Mouse (Mus musculus) lung, adult 18-20 months (tissue): ENCODE measurements around the gene Nrip1.
"Not testable (repeated sequence)": the region's sequence is repeated elsewhere in the genome, so short reads cannot be mapped to it uniquely, and the experiment has no call there.

Source experiments
- DNase-seq, 2 experiments: peaks; one replicate each; pipeline ENCODE4 v3.0.0; 2022; ENCODE audit warnings: mixed read lengths in 2 of 2

The Nrip1 gene

DNA sequence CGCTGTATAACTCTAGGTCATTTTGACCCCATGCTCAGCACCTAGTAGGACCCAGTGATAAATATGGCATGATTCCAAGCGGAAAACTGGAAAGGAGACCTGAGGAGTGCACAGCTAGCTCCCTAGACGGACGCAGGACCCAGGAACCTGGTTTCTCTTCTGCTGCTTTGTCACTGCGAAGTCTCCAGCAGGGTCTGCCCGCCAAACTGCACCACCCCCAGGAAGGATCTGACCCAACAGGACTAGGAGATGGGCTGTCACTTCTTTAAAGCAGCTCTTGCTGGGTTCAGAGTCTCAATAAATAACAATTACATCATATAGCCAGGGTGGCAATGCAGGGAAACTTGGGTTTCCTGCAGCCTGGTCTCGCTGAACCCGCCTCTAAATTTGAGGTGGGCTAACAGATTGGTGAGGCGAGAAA is at the start of gene Nrip1:
TSS of gene Nrip1 (minus strand) at position 157 of the 421 bp plus-strand sequence.
- DNase-seq, result peak; percentile 55 to 57

DNA sequence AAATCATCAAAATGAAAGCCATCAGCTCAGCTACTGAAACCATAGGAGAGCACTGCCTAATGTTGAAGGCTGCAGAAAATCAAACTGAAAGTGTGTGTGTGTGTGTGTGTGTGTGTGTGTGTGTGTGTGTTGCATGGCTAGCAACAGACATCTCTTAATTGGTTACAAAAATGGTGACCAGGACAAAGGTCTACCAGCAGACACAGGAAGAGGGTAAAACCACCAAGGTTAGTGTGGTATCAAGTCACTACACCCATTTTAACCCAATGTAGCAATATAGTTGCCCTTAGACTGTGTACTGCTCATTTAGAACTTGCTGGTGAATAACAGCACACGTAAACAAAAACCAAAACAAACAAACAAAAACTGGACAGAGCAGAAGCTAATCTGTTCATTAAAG is 48.9 kb upstream of the Nrip1 start:
- no peak for DNase-seq

DNA sequence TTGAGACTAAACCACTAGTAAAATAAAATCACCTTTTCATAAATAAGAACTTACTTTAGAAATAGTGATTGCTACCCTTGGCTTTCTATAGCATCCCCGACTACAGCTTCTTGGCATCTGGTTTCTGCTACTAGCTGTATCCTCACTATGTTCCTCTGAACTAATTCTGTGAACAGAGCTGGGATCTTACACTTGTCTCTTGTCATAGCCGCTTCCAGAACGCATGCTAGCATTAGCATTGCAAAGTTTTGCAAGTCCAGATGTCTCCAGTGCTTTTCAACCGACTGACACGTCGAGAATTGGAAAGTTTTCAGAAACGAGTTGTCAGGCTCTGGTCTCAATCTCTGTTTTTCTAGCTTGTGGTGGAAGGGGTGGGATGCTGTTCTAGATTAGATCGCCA is 46.2 kb upstream of the Nrip1 start:
- DNase-seq, result no peak

DNA sequence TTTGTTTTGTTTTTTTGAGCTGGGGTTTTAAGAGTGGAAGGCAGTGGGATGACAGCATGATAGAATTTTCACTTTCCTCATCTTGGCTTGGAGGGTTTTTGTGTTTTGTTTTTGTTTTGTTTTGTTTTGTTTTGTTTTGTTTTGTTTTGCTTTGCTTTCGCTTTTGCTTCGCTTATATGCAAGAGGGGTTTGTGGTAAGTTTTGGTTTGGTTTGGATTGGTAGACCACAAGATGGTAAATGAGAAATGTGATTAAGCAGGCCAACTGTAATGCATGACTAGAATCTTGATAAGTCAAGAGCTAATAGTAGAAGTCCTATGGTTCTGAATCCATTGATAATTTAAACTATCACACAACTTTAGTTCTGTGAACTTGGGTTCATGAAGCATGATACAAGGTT is 42.9 kb upstream of the Nrip1 start:
- no peak for DNase-seq

DNA sequence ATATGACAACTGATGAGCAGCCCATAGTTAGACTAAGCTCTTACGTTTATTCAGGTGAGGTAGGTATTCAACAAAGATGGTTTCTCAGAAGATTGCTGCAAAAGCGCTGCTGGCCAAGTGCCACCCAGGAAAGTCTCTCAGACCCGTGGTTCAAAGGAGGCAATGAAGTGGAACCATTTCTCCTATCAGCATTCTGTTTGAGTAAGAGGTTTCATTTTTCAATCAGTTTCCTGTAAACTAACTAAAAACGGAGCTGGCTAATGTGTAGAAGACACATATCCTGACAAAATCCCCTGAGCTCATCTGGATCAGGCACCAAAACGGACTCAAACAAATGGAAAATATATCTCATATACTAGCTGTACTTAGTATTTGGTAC is 42.4 kb upstream of the Nrip1 start:
- no peak for DNase-seq

DNA sequence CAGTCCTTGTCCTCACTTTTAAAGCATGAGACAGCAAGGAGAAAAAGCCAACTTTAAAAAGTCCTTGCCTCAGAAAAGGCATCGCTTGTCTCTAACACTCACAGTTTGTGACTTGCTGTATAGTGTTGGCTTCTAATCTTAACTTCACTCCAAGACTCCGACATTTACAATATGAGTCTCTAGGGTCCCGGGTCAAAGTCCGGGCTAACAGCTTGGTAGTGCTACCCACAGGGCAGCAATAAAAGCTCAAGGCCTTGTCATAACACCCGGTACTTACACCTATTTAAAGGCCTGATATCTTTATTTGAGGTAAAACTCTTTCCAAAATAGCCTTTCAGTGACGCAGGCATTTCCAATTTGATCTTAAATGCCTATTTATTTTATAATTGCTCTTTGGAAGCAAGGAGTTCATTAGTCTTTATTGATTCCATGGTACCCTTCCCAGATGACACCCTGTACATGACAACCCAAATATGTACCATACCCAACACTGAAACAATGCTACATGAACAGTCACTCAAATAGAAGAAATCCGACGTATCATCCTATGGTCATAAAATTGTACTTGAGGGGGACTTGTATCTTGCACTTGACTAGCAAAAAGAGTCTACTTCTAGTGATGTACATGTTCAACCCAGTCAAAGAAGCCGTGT is 41.9 kb upstream of the Nrip1 start:
- no peak for DNase-seq

DNA sequence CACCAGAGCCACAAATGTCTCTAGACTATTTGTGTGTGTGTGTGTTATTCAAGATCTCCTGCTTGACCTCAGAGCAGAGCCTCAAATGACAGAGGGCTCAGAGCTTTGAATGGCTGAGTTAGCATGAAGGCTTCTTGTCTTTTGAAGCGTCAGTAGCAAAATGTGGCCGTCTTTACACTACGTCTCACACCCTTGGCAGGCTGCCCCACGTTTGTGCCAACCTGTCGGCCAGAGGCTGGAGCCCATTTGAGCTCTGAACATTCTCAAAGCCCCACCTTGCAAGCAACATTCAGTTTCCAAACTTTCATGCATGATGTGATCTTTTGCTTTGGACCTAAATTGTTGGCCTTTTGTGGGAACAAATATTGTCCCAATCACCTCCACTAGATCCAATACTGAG is 40.9 kb upstream of the Nrip1 start:
- no peak for DNase-seq

DNA sequence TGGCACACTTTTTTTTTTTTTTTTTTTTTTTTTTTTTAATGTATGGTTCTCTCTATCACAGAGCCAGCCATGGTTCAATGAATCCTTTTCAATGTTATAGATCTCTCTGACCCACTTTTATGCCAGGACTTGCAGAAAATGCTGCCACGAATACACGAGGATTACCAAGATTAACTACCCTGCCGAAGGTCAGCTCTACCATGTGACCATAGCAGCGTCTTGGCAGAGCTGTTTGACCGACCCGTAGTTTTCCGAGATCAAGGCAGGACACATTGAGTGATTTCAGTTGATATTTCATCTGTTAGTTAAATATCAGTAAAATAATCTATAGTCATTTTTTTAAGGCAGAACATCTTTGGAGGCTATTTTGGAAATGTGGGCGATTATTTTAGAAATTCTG is 40.0 kb upstream of the Nrip1 start:
- DNase-seq, result no peak

DNA sequence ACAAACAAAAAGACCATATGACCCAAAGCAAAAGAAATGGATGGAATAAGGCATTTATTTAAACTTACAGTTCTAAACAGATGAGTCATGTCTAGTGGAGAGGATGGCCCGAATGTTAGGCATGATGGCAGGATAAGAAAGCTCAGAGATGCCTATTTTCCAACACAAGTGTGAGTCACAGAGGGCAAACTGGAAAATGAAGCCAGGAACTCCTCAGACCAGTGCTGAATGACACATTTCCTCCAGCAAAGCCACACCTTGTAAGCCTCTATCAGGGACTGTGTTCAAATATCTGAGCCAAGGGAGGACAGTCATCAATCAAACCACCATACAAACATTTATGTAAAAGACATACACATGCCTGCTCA is 35.7 kb upstream of the Nrip1 start:
- no peak for DNase-seq

DNA sequence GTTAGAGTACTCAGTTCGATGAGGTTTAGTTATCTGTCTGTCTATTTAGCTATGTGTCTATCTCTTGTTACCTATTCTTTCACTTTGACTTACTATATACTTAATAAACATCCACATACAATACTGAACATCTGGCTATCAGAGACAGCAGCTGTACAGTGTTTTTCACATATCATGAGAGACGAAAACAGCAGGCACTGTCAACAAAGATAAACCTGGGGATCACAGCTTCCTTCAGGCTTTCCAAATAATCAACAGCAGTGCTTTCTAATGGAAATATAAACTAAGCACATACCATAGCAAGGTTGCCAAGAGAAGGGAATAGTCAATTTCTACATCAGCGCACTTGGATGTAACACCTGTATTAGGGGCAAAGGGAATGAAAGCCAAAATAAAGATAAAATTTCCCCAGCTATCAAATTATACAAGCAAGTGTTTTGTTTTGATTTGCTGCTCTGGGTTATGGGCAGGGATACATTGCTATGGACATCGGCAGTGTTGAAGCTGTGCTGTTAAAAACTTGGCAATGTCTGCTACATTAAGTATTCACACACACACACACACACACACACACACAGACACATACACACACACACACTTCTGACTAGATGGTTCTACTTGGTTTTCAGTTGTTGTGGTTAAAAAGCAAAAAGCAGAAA is 35.2 kb upstream of the Nrip1 start:
- DNase-seq, result no peak

DNA sequence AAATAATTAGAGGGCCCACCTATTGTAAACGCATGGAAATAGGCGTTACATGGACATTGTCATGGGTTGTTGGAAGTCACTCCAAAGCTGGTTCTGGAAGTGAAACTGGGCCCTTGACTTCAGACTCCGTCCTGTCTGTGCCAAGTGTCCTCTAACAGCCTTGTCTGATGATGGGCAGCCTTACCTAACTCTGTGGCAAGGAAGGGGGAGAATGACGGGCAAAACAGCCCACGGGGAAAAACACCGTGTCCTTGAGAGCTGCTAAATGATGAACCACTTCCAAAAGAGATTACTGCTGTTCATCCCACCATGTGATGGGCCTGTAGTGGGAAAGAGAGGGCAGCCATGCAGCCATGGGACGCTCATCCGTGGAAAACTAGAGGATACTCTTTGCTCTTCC is 34.6 kb upstream of the Nrip1 start:
- DNase-seq, result no peak

DNA sequence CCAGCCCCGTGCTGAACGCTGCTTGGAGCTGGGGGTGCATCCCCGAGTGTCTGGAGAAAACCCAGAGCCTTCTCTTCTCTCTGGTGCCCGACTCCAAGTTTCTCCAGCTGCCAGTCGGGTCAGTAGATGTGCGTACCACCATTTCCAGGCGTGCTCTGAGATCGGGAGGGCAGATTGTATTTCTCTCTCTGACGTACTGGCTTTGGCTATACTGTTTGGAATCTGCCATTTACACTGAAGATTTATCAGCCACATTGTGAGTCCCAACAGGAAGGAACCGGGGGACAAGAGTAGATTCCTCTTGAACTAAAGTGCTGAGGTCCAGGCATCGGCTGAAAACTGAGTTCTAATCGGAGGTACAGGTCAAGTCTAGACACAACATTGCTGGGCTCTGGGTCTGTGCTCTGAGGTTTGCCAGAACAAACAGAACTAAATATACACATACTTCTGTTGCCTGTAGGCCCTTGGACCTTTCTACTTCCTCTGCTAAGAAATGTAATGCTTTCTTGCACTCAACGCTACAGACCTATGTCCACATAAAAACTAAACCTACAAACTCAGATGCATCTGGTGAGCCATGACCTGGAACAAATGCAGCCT is 33.8 kb upstream of the Nrip1 start:
- DNase-seq, result no peak

DNA sequence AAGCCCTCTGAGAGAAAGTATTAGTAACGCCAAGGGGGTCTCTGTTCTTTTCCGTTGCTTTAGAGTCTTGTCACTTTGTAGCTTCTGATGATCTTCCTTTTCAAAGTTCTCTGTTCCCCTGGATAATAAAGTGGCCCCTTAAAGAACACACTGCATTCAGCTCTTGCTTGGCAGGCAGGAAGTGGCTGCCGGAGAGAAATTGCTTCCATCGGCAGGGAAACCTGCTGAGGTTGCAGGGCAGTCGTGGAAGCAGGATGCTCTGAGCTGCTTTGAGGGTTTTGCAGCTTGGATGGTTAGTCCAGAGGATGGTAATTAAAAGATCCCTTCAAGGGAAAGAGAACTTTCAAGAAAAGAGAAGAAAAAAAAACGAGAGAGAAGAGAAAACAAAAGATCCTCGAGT is 33.3 kb upstream of the Nrip1 start:
- no peak for DNase-seq

DNA sequence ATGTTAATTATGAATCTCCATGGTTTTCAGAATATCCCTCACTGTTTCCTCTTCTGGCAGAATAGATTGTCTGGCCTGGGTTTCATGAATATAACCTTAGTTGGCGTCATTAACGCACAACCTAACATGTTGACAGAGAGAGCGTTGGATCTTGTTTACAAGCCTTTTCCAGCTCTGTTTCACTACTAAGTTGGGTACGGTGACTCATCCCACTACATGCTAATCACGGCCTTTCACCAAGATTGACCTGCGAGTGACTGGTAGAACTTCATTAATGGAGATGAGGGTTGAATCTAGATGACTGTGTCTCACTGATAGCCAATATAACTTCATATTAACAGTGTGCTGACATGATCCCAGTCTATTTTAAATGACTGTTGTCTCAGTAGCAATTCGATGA is 32.7 kb upstream of the Nrip1 start:
- DNase-seq, result no peak

DNA sequence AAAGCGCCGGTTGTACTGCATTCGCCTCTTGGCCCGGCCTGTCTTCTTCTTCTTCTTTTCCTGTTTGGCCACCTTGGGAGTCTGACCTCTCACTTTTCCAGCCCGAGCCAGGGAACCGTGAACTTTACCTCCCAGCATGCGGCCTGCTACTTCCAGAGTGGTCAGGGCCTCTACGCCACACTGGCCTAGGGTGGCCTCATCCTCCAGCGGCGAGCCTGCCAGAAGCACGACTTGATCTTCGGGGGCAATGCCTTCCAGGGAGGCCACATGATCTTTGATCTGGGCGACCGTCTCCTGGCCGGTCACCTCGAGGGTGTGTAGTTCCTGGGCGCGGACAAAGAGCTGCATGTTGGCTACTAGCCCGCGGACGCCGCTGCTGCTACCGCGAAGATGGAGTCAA is 29.7 kb upstream of the Nrip1 start:
- not testable (repeated sequence) for DNase-seq

DNA sequence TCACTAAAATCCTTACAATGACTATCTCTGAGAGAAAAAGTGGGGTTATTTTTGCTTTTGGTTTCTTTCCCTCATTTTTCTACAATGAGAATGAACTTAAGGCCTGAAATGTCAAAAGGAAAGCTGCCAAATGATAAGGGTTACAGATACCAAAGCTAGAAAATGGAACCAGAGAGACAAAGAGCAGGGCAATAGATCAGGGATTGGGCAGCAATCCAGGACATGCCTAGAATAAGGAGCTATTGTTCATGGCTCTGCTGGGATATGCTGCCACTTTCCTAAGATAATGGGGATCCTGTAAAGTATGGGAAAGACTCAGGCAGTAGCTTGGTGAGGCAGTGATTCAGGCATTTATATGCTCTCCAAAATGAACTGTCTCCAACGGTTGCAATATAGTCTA is 22.9 kb upstream of the Nrip1 start:
- no peak for DNase-seq

DNA sequence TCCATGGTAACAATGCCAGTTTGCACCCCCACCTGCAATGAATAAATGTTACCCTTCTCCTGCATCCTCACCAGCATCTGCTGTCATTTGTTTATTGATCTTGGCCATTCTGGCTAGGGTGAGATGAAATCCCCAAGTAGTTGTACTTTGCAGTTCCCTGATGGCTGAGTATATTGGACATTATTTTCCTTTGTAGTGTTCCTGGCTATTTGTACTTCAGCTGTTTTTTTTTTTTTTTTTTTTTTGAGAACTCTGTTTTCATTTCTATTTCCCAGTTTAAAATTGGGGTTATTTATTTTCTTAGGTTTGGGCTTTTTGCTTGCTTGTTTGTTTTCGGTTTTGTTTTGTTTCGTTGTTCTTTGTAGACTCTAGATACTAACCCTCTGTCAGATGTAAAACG is 19.6 kb upstream of the Nrip1 start:
- DNase-seq, result no peak

DNA sequence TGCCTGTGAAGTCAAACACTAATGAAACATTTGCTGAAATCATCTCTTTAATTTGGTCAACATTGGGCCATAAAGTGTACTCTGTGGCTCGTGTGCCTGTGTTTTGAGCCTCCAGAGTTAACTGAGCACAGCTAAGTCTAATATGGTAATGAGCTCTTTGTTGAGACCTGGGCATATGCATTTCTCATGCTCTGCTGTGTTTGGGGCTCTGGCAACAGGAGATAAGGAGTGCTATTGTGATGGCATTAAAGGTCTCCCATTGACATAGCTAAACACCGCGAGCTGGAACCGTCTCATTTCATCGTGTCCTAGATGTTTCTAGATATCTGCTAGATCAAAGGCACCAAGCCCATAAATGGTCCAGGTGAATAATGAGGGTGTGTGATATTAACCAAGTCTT is 12.9 kb upstream of the Nrip1 start:
- no peak for DNase-seq

DNA sequence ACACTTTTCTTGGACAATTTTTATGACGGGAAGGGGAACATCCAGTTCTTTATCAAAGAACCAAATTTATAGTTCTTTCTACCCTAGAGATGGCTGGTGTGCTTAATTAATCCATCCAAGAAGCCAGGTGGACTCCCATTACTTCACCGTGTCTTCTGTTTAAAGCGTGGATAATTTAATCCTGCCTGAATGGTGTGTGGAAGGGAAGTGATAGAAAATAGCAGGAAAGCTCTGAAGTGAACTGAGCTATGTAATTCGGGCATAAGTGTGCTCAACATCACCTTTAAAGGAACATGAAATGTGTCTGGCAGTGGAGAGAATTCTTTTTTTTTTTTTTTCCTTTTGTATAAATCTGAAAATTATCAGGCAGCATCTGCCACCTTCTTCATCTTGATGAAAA is 12.4 kb upstream of the Nrip1 start:
- no peak for DNase-seq

DNA sequence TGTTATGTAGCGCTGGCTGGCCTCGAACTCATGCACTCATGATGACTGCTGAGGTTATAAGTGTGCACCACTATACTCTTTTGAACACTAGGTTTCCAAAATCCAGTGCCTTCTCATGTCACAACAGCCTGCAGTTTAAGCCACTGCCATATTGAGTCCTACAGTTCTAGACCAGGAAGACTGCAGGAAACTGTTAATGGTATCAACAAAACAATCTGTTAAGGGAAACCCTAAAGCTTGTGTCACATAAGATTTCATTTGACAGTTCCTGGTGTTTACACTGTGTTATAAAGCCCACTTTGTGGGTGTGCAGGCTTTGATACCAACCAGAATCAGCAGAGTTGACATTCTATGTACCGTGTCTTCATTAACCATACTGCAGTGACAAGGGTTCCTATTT is 3.6 kb upstream of the Nrip1 start:
- no peak for DNase-seq

DNA sequence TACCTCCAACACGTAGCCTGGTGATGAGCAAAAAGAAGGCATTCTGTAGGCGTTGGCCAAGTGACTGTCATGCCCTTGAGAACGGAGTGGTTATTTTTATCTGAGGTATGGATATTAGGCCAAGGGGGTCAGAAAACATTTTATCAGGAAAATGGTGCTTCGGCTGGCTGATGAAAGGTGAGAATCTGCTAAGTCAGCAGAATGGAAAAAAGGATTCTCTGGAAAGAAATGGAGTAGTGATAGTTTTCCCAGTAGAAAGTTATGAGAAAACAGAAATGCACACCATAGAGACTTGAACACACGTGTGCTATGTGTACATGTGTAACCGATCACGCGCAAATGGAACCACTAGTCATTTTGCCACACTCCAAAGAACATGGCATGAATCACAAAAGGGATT is 3.0 kb upstream of the Nrip1 start:
- no peak for DNase-seq

DNA sequence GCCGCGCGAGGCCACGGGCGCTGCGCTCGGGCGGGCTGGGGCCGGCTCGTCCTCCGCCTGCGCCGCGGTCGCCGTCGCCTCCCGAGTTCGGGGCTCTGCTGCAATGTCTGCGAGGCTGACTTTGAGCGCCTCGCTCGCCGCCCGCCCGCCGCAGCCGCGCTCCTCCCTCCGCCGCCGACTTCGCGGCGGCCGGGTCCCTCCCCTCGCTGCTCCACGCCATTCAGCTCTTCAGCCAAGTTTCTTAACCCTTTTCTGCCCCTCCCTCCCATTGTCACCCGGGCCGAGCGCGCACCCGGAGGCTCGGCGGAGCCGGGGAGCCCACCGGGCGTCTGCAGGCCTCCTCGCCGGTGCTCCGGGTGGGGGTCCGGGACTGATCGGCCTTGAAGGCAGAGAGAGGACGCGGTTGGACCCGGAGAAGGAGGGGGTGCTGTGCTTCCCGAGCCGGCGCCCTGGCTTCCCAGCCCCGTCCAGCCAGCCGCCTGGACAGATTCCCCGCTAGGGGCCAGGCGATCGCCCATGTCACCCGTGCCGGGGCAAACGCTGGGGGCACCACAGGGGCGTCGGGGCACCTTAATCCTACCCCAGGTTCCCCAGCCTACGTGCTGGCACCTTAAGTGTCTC is 576 bp downstream of the Nrip1 start:
- DNase-seq, result peak; percentile 85 to 89

DNA sequence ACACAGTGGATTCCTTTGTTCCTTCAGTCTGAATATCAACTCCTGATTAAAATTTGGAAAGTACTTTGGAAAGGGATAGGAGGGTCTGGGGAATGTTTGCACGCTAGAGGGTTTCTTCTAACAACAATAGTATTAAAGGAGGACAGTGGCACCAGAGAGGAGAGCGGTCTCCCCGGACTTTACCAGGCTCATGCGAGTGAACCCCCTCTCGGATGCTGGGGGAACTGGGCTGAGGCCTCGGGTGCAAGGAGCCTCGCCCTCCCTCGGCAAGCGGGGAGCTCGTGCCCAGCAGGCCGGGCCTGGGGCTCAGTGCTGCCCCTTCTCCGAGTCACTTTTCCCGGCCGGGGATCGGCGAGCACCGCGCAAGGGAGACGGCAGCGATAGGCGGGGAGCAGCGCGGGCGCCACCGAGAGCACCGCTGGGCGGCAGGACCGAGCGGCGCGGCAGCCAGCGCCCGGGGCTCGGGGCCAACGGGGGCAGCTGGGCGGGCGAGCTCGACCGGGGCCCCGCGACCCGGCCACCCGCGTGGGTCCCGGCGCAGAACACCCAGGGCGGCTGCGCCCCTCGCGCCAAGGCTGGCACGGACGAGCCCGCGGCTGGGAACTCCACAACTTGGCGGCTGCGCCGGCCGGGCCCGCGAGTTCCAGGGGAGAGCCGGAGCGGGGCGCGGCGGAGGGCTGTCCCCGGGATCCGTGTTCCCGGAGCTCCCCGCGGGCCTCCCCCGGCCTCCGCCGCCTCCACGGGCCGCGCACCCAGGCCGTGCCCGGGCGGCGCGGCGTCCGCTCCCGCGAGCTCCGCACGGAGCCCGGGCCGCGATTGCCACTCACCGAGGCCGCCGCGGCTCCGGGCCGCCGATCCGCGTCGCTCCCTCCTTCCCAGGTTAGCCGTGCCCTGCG is 1.3 kb downstream of the Nrip1 start:
- peak; percentile 54 to 62 for DNase-seq
